Mouse (Mus musculus) ovary, adult 18-20 months (tissue): ENCODE results near the gene Wdr26.

Experiments
- DNase-seq: peaks from one replicate; pipeline ENCODE4 v3.0.0; 2022; ENCODE audit warnings: low spot score, mixed read lengths

The Wdr26 gene

DNA sequence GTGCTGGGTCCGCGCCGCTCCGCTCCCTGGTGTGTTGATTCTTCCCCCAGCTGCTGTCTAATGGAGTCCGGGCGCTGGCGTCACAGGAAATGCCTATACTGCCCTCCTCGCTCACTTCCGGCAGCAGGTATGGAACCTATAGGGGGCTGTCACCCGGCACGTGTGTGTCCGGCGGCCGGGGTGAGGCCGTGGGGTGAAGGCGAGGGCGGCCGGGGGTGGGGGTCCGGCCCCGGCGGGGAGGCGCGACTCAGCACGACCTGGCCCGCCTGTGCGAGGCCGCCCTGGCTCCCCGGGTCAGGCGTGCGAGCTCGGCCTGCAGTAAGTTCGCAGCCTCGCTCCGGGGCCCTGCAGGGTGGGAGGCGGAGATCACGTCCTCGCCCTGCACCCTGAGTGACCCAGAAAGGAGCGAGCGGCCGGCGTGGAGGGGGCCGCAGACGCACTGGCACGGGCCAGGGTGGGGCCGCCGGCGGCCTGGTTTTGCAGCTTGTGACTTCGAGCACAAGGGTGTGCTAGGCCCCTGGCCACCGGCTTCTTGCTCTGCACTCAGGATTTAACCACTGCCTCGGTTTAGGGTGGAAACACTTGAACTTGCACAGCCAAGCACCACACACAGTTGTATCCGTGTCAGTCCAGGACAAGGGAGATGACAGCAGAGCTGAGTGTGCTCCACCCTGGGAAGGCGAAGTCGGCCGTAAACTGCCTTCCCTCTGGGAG is at the start of gene Wdr26:
Wdr26 (minus strand) TSS at position 82 of the 714 bp plus-strand sequence.
- peak; percentile 66 for DNase-seq

DNA sequence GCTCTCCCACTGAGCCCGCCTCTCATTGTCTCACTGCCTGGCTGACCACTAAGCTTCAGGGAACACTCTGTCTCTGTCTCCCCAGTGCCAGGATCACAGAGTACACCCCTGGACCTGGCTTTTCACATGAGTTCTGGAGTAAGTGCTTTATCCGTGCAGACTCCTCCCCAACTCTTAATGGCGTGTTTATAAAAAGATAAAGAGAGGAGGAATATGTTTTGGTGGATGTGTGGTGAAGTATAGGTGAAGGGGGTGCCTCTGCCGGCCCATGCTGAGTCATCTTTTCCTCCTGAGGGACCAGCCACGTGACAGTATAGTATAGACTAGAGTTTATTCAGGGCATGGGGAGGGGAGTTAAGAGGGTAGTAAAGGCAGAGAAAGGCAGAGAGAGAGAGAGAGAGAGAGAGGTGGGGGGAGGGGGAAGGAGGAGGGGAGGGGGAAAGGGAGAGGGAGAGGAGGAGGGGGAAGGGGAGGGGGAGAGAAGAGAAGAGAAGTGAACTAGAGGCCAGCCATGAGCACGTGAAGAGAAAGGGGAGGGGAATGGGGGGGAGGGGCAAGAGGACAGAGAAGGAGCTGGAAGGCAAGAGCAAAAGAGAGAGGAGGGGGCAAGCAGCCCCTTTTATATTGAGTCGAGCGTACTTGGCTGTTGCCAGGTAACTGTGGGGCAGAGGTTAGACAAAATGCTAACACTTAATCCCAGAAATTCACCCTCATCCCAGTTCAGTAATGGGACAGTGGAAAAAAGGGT is 49.3 kb upstream of the Wdr26 start:
- no peak for DNase-seq

DNA sequence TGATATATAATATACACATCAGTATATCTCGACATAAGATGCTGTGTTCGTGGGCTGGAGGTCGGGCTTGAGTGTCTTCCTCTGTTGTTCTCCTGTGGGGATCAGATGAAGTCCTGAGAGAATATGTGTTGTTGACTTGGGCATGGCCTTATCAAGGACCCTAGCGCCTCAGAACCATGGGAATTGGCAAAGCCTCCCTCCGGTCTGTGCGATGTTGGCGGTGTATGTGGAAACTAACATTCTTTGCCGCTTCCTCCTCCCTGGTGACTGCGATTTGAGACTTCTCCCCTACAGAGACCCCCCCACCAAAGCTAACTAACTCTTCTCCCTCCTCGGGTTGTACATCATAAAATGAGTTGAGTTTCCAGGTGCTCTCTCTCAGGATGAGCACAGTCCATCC is 48.6 kb upstream of the Wdr26 start:
- DNase-seq, result no peak

DNA sequence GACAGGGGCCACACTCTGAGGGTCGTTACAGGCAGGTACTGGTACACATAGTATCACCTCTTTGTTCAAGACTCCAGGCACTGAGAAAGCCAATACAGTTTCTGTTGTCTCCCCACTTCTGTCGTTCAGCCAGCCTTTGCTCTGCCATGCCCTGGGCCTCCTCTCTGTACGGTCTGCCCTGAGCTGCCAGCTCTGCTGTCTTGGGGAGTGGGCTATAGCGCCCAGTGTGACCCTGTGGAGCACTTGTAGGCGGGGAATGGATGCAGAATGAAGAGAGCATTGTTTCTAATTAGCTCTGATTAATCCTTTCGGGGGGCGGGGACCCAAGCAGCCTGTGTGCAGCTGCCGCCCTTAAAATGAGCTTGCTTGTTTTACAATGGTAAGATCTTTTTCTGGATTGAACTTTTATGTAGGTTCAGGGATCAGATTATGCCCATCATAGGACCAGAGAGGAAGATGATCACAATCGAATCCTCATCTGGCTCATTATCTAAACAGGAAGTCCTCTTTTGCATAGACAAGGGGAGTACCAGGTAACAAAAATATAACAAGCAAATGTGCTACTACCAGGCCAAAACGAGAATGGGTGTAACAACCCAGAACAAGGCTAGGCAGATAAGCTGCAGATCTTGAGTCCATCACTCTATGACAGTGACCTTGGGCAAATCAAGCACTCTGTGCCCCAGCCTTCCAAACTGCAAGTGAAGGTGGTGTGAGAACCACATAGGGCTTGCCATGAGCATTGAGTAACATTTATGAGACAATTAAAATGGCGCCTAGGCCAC is 48.0 kb upstream of the Wdr26 start:
- DNase-seq, result no peak

DNA sequence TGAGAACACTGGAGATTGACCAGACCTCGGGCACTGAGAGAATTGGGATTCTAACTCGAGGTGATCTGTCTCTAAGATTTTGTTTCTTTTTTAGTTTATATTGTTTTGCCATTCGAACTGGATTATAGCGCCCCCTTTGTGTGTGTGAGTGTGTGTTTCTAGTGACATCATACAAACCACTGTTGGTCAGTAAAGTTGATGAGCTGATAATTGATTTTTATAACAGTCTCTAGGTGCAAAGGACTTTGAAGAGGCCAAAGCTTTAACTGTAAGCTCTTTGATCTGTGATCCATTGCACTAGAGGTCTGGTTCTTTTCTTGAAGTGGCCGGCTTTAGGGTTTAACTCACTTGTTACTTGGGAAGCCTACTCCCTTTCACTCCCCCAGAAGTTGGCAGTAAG is 47.3 kb upstream of the Wdr26 start:
- no peak for DNase-seq

DNA sequence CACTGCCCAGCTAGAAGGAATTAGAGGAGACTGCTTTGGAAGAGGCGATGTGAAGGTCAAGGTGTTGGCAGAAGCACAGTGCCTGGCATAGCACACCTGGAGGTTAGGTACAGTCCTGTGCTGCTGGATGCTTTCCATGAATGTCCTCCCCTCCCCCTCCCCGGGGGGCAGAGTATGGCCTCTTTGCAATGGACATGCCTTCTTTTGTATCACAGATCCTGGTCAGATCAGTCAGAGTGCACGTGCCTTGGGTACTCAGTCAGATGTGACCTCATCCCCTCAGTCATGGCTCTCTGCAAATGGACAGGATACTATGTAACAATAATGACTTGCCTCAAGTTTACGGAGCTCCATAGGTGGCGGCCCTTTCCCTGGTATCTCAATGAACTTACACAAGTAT is 46.8 kb upstream of the Wdr26 start:
- no peak for DNase-seq

DNA sequence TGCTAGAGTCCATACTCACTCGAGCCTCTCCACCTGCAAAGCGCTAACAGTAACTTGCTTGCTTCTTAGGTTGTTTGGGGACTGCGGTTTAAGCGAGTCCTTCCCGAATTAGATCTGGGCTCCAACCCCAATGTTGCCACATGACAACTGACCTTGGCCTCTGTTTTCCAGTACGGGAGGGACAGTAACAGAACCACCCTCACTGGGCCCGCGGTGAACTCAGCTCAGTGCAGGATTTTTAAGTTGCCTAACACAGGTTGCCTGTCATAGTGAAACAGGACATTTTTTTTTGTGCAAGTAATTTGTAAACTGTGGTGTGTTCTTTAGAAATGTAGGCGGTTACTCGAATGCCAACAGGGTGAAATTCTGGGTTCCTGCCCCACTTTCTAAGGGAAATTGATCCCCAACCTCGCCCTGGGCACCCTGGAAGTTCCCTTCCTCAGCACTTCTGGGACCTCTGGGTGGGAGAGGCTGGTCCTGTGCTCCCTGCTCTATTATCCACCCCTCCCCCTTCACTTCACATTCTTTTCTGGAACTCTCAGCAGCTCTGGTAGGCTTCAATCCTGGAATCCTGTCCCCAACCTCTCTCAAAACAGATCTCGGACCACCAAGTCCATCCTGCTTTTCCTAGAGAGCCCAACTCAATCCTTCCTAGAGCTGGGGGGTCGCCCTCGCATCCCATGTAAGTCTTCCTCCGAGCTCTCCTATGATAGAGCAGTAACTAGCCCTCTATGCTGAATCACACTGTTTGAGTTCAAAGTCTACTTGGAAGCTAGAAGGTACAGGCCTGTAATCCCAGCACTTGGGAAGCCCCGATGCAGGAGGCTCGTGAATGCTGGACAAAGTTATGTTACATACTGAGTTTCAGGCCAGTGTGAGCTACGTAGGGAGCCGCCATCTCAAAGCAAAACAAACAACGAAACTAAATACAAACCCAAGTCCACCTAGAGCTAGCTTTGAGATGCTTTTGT is 46.1 kb upstream of the Wdr26 start:
- DNase-seq, result peak; percentile 72

DNA sequence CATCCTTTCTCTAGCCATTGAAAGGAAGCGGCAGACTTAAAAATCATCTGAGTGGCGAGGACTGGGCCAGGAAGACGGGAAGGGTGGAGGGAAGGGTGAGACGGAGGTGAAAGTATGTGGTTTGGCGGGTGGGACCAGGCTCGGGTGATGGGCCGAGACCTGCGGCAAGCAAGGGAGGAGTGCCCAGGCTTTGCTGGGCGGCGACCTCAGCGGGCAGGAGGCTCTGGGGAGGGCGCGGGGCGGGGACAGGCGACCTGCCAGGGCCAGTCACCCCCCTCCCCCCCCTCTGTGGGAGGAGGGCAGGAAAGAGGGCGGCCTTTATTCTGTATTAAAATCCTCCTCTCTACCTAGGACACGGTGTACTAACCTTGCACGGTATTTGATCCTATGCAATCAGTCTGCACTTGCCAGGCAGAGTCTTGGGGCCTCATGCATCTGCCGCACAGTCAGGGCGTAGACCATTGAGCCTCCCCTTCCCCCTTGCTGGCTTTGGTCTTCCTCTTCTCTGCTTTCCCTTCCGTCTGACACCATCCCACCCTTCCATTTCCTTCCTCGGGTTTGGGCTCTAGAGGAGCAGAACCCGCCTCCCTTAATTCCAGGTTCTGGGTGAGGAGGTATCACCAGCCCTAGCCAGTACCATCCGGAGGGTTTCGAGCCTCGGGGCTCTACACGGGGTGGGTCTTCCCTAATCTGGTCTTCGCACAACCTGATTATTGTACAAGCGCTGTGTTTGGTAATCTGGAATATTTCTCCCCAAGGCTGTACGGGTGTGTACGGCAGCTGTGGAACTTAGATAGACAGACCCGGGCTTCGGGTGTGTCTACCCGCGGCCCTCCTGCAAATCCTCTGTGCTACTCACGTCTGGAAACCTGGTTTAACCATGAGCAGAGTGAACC is 45.1 kb upstream of the Wdr26 start:
- DNase-seq, result peak; percentile 84

DNA sequence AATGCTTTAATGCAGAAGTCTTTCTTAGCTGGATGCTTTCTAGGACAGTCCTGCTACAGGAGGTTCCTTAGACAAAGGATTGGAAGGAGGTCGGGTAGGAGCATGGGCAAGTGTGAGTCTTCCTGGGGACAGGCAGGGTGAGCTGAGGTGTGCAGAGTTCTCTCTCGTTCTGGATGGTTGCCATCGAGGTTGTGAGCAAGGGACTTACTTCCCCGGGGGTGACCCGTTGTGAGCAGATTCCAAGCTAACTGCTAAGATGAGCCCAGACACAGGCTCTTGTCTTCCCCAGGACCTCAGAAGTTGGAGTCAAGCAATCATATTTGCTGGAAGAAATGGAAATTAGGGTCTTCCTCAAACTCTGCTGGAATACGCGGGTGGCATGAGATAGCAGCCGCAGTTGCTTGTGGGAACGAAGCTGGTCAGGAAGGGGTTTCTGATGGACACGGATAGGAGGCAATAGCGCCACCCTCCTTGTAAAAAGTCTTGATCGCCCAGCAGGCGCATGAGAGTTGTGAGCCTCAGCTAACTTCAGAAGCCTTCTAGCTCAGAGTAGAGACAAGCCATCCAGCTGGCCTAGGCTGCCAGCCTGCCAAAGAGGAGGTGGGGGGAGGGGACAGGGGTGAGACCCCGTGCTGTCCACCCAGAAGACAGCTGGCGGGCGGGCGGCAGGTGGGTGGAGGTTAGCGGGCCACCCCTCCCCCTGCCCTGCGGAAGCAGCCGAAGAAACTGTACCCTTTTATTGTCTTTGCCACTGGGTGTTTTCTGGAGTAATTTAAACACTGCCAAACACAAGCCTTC is 44.3 kb upstream of the Wdr26 start:
- peak; percentile 56 for DNase-seq

DNA sequence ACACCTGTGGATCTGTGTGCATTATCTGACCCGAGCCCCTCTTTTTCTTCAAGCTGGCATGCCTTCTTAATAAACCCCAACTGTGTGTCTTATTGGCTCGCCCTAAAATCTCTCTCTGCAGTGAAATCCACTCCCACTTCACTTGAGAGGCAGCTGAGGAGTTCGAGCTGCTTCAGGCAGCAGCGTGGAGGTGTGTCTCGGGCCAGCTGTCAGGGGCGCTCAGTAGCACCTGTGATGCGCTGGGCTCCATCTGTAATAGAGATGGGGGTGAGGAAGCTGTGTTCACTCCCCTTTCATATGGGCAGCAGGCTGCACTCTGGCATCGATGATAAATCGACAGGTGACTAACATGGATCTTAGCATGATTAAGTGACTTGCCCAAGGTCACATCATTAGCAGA is 43.6 kb upstream of the Wdr26 start:
- DNase-seq, result no peak

DNA sequence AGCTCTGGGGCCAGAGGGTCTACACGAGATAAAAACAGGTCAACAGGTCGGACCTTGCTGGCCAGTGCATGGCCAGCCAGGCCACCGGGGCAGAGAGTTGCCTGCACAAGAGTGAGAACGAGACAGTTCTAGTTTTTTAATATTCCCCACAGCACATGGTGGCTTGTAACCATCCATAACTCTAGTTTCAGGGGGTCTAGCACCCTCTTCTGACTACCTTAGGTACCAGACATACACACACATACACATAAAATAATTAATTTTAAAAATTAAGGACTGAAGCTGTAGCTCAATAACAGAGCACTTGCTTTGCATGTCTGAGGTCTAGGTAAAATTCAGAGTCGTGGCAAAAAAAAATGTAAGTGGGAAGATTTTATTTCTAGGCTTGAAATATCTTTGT is 39.8 kb upstream of the Wdr26 start:
- DNase-seq, result no peak

DNA sequence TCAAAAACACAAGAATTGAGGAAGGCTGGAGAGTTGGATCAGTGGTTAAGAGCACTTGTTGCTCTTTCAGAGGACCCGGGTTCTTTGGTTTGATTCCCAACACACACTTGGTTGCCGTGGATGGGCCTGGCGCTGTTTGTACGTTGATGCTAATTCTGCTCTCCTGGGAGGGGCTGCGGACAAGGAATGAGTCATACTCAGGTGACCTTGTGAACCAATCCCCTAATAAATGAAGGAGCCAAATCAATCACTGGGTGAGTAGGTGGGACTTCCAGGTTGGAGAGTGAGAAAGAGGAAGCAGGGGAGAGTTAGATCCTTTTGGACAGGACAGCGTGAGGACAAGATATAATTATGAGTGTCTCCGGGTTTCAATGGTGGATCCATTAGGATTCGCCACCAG is 39.2 kb upstream of the Wdr26 start:
- DNase-seq, result no peak

DNA sequence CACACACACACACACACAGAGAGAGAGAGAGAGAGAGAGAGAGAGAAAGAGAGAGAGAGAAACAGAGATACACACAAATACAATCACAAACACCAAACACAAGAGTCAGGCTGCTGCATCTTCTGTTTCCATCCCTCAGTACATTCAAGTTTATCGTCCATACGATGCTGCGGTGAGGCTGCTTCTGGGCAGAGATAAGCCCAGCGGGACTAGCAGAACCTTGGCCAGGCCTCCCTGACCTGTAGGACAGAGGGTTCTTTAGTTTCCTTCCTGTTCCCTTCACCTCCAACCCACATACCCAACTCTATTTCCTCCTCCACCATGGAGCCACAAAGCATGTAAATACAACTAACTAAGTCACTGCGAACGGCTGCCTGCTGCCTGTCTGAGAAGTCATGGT is 37.7 kb upstream of the Wdr26 start:
- no peak for DNase-seq

DNA sequence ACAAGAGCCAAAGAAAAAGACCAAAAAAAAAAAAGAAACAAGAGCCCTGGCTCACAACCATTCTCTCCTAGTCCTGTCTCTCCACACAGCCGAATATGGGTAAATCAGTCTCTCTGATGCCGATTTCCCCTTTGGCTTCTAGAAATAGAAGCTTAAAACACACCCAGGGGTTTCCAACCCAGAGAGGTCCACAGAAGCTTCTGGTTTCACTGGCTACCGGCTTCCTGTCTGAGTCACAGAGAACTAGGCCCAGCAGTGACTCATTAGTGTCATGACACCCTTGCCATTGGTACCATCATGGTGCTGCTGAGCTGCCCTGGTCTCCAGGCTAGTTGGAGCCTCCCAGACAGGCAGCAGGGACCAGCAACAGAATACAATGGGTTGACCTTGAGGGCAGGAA is 35.4 kb upstream of the Wdr26 start:
- DNase-seq, result no peak

DNA sequence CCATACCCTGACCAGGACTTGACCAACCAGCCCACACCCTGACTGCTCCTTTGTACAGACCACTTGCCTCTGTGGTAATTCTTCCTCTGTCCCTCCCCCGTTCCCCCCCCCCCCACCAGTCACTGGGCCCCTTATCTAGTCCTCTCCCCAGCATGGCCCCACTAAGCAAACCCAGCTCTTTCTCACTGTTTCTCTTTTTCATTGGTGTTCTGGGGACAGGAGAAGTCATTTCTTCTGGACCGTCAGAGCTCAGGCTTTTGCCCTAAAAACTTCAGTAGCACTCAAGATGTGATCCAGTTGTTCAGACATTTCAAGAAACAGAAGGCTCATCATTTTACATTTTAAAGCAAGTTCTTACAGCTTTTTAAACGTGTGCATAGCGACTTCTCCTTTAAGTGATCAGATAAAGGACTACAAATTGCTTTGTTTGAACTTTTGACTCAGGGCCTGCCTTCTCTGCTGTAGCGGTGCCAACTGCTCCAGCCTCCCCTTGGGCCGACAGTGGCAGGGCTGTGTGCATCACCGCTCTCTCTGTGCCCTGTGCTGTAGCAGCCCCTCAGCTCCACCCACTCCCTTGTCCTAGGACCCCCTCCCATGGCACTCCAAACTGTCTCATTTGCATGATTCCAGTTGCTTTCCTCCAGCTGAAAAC is 34.8 kb upstream of the Wdr26 start:
- no peak for DNase-seq

DNA sequence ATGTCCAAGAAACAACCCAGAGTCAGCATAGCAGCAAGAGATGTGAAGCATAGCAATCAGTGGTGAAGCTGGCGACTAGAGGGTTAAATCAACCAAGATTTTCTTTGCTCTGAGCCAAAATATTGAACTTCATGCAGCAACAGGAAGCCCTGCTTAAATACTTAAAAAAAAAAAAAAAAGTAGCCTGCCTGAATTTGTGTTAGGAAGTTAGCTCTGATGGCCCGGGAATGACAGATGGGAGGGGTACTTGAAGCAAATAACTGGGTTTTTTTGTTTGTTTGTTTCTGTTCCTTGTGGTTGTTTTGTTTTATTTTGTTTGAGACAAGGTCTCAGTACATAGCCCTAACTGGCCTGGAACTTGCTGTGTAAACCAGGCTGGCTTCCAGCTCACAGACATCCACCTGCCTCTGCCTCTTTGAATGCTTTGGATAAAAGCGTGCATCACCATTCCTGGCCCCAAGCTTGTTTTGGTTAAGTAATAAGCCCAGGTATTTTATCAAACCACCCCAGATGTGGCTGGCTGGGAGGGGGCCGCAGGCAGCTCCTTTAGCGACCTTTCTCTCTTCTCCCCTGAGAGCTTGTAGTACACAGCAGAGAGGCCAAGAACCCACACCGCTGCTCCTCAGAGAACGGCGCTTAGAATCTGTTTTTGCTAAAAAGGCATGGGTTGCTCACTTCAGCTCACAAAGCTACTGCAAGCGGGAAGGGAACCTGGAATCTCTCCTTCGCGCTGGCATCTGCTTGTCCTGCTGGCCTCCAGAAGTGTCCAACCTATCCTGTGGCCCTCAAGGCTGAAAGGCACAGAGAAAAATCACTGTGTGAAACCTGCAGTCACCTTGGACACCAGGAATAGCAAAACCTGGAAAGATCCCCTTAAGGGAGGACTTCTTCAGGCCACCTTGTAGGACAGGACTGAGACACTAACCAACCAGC is 34.0 kb upstream of the Wdr26 start:
- no peak for DNase-seq

DNA sequence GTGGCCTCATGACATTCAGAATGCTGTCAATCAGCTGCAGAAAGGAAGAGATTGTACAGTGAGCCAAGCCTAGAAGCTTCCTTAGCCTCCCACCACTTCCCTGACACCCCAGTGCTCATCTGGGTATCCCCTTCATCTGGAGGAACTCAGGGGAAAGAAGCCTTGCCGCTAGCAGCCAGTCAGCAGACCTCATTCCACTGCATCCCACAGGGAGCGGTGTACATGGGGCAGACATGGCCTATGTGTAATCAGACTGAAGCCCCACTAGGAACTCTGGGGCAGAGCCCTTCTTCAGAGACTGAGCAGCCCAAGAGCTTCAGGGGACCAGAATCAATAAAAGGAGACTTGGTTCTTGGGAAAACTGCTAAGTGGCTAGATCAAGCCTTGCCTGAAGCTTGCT is 33.3 kb upstream of the Wdr26 start:
- no peak for DNase-seq

DNA sequence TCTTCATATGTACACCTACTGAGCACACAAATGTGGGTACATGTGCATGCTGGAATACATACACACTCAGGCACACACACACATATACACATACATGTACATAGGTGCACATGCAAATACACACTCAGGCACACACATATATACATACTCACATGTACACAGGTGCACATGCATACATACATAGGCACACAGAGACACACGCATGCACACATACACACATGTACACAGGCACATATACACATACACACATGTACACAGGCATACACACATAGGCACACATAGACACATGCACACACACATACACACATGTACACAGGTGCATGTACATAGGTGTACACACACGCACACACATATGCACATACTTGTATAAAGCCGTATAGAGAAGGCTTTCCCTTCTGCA is 29.4 kb upstream of the Wdr26 start:
- DNase-seq, result no peak
